Mouse (Mus musculus) c-Kit-negative CD71-positive TER-119-positive erythroid progenitor cells, embryonic 14.5 days (primary cell): ENCODE measurements around the gene Hoxd3.

Source experiments
- DNase-seq: peaks from one replicate; pipeline ENCODE4 v3.0.0-alpha.2; 2013; ENCODE audit warnings: low read depth, low spot score

Gene Hoxd3

DNA sequence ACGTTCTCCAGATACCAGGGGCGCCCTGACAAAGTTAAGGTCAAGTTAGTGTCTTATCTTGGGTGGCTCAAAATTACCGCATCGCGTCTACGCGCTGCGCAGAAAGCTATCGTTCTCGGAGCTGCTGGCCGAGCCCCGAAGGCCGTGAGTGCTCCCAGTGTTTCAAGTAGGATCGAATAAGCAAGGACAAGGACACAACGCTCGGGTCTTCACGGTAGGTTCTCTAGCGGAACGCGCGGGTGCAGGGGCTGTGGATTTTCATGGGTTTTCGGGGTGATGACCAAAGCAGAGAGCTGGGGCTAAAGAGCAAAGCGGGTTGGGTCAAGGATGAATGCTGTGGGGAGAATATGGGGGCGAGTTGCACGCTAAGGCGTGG, 32.1 kb upstream of the Hoxd3 start:
- DNase-seq, result no peak

DNA sequence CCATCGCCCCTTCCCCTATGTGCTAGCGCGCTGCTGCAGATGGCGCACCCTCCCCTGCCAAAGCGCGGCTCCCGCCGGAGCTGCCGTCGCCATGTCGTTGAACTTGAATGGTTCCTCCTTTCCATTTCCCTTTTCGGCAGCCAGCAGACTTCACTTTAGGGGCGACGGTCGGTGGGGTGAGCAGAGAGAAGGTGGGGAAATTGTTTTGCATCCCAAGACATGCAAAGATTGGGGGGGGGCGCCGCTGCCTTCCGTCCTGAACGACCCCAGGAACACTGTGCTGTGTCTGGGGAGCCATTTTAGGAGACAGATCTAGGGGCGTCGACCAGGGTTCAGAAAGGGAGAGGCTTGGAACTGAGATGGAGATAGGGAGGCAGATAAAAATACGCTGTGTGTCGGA, 31.7 kb upstream of the Hoxd3 start:
- no peak for DNase-seq

DNA sequence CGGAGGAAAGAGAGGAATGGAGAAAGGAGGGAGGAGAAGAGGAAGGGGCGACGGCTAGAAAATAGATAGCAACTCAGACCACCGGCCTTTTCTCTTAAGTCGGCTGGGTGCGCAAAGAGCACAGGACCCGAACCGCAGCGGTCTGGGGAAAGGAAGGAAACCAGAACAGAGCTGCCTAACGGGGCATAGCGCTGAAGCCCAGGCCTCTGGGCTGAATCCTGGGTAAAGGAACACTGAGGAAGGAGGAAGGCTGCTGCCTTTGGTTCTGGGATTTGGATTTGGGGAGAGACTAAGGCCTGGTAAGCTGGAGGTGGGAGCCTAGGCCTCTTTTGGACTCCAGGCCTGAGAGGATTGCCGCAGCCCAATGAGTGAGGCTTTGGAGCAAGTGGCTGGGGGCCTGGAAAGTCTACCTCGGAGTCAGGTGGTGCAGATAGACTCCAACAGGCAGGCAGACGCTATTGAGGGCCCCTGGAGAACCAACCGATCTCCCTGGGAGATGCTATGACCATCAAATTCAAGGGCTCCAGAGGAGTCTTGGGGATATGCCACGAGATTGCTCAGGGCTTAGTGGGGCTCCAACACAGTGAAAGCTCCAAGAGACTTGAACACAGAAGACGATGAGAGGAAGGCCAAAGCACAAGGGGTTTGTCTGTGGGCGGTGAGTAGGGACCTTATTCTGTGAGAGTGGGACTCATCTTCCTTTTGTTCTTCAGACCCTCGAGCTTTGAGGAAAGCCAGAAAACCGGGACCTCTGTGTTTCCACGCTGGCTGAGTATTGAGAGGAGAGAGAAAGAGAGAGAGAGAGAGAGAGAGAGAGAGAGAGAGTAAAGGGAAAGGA, 30.9 kb upstream of the Hoxd3 start:
- no peak for DNase-seq

DNA sequence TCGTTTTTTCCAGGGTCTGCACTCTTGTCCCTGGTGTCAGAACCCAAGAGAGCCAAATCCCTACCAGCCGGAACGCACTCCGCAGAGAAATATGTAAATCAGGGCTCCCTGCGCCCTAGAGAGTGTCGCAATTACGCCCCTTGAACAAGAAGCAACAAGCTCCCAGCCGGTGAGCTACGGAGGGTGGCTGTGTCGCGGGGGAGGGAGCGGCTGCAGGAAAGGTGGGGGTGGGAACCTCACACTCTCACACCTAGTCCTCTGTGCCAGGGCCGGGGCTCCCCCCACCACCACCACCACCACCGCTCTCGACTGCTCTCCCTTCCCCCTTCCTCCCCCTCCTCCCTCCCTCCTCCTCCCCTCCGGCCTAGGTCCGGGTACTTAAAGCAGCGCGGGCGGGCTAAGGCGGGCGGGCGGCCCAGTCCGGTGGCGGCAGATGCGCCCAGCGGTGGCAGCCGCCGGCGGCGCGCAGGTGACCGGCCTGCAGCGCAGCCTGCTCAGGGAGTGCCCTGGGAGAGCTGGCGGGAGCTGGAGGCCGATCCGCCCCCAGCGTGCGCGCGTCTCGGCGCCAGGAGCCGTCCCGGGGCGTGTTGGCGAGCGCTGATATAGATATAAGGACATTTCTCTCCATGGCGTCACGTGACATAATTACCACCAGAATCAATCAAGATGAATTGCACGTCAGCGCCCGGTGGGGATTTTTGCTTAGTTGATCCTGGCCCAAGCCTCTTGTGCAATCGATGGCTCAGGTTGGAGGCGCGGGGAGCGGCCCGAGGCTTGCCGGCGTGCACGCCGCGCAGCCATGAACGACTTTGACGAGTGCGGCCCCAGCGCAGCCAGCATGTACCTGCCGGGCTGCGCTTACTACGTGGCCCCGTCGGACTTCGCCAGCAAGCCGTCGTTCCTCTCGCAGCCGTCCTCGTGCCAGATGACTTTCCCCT, 29.9 kb upstream of the Hoxd3 start:
- DNase-seq, result no peak

DNA sequence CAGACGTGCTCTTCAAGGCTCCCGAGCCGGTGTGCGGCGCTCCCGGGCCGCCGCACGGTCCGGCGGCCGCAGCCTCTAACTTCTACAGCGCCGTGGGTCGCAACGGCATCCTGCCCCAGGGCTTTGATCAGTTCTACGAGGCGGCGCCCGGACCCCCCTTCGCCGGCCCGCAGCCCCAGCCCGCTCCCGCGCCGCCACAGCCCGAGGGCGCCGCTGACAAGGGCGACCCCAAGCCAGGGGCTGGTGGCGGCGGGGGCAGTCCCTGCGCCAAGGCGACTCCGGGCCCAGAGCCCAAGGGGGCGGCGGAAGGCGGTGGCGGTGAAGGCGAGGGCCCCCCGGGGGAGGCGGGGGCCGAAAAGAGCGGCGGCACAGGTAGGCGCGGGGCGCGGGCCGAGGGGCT, 28.9 kb upstream of the Hoxd3 start:
- DNase-seq, result no peak

DNA sequence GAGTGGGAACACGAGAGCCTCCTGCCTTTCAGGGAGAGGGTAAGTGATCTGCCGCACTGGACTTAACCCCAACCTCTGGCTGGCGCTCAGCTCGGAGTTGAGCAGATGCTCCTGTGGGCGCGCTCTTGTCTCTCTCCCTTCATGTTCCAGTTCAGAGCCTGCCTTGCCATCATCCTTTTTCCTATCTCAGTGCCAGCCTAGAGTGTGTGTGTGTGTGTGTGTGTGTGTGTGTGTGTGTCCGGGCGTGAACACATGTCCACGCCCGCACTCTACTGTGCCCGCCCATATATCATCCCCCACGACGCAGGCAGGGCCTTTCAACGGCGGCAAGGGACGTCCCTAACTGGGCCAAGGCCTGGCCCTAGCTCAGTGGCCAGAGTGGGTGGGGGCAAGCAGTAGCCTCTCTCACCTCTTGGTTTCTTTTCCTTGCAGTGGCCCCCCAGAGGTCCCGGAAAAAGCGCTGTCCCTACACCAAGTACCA, 28.2 kb upstream of the Hoxd3 start:
- no peak for DNase-seq

DNA sequence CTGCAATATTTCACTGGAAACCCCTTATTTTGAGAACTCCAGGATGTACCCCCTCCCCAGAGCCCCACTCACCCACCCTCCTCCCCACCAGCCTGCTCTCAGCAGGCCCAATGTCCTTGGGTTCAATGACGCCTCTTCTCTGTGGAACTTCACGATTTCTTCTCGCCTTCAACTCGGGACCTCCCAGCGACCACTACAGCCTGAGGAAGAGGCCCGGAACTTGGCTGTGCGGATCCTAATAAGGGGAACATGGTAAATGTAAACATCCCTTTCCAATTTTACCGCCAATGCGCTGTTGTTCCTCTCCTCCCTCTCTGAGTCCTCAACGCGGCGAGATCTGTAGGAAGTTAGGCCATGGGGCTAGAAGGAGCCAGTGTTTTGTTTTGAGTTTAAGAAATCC, 27.6 kb upstream of the Hoxd3 start:
- no peak for DNase-seq

DNA sequence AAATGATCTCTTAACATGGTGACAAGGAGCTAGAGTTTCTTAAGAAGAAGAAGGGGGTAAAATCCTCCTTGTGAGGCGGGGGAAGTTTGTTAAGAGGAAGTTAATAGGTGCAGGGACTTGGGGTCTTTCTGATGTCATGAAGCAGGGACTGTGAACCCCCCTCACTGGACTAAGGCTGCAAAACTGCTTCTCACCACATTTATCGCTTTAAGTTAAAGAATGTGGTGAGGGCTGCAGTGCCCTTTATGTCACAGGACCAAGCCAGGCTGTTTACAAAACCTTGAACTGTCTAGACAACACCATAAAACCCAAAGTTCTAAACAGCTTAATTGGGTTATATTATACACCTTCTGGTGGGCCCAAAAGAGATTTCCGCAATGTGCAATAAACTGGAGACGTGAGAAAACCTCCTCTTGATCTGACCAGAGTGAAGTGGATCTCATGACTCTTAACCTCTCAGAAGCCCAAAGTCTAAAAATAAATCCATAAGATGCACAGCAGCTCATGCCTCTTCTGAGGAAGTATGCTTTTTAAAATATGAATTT, 26.6 kb upstream of the Hoxd3 start:
- no peak for DNase-seq

DNA sequence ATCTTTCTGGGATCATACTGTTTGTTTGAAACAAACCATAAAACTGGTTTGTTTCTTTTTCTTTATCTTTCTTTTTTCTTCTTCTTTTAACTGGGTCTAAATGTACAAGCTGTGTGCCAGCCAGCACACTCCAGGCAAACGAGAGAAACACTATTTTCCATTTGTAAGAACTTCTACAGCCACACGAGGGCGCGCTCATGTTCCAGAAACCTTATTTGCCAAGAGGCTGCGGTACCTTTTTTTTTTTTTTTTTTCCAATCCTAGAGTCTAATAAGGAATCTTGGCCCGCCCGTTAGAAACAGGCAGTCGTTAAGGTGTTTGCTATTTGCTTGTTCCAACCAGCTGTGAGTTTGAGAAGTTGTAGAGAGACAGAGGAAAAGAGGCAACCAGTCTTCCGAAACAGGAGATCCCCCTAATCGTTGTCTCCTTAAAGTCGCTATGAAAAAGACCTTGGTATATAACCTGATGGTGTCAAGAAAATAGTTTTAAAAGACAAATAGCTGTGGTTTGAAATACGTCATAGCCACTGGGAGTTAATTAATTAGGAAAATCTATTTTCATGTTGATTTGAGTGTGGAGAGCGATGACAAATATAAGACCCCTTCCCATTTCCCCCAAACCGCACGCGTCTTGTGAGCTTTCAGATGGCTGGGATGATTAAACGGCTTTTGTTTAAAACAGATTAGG, 25.3 kb upstream of the Hoxd3 start:
- DNase-seq, result no peak

DNA sequence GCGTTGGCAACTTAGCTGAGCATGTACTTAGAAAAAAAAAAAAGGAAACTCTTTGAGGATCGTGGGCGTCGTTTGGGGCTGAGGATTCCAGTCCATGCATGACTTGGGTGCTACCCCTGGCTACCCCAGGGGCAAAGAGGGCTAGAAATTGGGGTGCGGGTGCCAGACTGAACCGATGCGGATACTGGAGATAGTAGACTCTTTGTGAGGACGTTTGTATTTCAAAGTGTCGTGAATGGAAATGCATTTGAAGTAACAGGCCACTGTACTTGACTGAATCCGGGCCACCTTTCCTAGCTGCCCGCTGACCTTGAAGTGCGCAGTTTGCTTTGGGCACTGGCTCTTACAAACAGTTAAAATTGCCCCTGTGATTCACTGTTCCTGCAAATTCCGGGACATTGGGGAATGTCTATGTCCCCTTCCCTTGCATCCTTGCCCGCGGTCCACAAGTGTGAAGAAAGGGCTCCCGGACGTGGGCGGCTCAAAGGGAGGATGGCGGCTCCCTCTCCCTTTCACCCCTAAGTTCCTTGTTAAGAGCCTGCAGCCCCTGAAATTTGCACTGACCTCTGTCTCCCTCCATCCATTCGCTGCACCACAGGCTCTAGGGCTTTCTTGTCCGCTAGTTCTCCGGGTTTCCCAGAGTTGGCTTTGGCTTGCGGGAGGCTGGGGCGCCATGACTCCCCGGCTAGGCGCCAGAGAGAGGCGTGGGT, 24.6 kb upstream of the Hoxd3 start:
- no peak for DNase-seq

DNA sequence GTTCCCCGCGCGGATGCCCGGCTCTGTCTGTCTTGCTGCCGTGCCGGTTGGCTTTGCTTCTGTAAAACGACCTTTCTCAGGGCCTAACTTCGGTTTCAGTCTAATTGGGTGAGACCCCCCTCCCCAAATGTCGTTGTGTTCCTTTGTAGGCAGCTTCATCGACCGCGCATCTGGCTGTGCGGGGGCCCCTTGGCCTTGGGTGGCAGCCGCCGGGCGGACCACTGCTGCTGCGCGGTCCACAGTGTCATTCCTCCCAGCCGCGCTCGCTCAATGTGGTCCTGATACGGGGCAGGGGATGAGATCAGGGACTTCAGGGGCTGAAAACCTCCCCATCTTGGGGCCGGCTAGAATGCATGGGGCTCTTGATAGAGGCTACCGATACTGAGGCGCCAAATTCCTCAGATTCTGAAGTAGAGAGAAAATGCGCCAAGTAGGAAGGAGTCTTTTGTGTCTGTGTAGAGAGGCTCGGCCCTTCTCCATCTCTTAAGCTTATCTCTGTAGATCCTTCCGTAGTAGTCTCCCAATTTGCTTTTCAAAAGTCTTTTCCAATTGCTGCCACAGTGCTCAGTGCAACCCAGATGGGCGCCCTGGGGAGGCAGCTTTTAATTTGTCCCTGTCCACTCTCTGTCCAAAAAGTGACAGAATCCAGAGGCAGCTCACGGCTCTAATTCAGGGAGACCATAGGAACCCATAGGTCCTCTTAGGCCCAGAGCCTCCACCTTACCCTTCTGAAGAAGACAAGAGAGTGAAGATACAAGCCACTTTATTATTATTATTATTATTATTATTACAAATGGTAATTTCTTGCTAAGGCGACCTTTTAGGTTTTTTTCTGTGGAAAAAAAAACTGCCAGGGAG, 23.8 kb upstream of the Hoxd3 start:
- no peak for DNase-seq

DNA sequence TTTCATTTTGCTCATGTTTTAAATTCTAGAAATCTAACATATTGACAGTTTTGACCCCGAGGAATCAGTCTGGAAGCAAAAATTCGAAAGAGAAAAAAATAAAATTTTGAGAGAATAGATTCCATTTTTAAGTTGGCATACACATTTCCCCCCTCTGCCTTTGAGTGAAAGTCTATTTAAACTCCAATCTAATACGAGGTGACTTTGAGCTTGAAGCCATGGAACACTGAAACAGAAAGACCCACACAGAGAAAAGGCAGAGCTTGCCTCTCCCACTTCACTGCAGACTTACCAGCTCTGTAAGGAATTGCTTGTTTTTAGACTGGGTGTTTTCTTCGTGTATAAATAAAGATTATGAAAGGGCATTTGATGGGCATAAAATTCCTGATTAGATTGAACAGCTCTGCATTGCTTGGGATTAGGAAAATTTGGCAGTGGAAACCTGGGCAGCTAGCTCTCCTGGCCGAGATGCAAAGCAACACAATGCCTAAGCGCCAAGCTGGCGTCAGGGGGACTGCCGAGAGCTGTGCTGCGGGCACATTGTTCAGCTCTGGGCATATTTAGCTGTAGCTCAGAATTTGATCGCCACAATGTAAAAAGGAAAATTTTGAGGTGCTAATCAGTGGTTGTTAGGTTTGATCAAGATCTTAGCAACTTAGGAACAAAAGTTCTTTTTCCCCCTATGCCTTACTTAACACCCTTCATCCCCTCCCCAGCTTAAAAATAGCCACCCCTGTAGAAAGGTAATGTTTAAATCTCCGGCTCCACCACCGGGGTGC, 22.7 kb upstream of the Hoxd3 start:
- DNase-seq, result no peak

DNA sequence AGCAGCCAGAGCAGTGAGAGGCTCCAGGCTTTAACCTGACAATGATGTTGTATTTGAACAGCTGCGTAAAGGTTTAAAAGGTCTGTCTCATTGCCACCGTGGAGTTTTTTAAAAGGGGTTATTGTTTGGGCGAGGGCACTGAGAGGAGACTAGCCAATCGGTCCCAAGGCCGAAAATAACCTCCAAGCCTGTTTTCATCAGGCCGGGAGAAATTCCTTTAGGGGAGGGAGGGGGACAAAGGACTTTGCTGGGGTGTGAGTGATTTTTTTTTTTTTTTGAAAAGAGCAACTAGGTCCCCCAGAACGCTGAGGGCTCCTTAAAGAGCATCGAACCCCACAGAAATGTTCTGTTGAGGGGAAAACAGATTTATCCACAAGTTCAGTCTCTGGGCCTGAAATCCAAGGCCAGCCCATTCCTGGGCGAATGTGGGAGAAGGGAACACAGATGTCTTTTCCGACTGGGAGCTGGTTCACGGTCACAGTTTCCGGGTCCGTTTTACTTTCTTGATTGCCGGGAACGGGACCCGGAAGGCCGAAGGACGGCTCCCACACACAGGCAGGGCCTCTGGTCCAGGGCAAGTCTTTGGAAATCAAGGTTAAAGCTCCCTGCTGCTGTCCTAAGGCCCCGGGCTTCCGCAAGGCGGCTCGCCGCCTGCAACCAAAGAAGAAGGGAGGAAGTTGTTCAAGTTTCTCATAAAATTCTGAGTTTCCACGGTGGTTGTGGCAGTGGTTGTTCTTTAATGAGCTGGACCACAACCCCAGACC, 22.0 kb upstream of the Hoxd3 start:
- no peak for DNase-seq

DNA sequence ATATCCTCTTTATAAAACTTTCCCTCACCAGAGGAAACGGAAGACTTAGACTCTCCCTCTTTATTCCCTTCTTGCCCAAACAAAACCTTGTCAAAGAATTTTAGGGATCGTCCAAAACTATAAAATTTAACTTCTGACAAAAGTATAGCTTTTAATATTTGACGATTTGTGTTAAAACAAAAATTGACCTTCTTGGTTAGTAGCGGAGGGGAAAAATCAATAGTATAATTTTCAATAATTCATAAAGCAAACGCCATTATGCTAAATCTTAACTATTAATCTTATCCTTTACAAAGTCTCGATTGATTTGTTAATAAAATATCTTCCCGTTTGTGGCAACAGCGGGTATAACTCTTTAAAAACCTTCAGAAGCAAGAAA, 21.4 kb upstream of the Hoxd3 start:
- no peak for DNase-seq

DNA sequence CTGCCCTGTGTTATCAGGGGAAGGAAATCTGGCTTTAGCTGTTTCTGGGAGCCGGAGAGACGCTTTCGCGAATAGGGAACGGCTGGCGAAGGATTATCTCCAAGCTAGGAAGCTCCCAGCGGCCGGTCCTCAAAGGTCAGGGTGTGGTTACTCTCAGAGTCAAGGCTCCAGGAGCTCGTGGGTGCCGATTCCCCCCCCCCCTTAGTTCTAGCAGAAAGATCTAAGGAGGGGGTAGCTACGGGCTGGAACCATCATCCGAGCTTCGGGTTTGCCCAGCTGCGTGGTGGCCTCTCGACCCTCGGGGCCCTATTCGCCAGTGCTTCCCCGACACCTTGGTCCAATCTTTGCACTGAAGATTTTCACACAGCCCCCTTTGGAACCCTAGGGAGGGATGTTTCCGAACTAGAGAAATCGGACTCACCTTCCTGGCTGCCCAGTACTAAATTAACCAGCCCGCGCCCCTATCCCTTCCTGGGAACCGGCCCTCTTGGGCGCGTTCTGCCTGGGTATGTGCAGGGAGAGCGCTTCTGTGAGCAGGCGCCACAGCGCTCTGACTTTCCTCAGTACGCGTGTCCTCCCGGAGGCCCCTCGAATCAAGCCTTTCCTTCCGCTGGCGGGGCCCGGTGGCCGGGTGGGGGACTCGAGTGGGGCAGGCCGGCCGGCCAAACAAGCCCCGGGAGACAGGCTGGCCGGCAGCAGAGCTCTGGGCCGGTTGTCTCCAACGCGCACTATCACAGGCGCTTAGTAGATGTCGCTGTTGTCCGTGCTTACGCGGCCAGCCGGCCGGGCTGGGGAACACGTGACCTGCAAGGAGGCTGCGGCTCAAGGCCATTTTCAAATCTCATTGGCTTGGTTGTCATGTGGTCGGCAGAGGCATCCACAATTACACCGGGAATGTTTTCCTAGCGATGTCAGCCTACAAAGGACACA, 20.4 kb upstream of the Hoxd3 start, which contains the start of gene Hoxd10:
TSS of gene Hoxd10 (plus strand) at position 903 of the 930 bp plus-strand sequence.
- no peak for DNase-seq

DNA sequence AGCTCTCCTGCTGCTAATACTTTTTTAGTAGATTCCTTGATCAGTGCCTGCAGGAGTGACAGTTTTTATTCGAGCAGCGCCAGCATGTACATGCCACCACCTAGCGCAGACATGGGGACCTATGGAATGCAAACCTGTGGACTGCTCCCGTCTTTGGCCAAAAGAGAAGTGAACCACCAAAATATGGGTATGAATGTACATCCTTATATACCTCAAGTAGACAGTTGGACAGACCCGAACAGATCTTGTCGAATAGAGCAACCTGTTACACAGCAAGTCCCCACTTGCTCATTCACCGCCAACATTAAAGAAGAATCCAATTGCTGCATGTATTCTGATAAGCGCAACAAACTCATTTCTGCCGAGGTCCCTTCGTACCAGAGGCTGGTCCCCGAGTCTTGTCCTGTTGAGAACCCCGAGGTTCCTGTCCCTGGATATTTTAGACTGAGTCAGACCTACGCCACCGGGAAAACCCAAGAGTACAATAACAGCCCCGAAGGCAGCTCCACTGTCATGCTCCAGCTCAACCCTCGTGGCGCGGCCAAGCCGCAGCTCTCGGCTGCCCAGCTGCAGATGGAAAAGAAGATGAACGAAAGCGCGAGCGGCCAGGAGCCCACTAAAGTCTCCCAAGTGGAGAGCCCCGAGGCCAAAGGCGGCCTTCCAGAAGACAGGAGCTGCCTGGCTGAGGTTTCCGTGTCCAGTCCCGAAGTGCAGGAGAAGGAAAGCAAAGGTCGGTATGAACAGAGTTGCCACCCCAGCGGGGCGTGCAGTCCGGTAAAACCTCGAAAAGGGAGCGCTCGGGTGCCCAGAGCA, 19.5 kb upstream of the Hoxd3 start:
- no peak for DNase-seq
